Mouse (Mus musculus) monocyte, adult 5-6 weeks (primary cell): ENCODE results near the gene Hipk2. TPM values are rescaled to one million over a fixed set of nuclear protein-coding genes. Genes with fewer than 3 reads are reported as not detected.

Experiments used
- ATAC-seq: fragments of 153-309, 156-312 bp; replicated peaks from 2 replicates; pipeline ENCODE4 v1.8.0; 2017; ENCODE audit warnings: mild to moderate bottlenecking; ENCODE audit not compliant: low TSS enrichment, insufficient number of reproducible peaks, severe bottlenecking, poor library complexity, low FRiP score
- total RNA-seq: library from RNA; stranded (forward); fragments of 200-1000, 200-491, 200-594 nt; gene quantifications from 3 replicates; pipeline ENCODE4 v1.2.3, GENCODE M21; 2017

The Hipk2 gene
- total RNA-seq, 1 experiment from 2014 or later = 12.4 TPM

- ATAC-seq = no peak
These were observed 99.9 kb downstream of the Hipk2 start for GRCm38 (mm10) chr6:38776000-38776584.

- ATAC-seq = no peak
These were observed 103.0 kb downstream of the Hipk2 start for GRCm38 (mm10) chr6:38772836-38773518.

GRCm38 (mm10) chr6:38771061-38771667 is 104.8 kb downstream of the Hipk2 start:
- no peak for ATAC-seq

- ATAC-seq = no peak
These were observed 106.3 kb downstream of the Hipk2 start for GRCm38 (mm10) chr6:38769627-38770026.

- no peak for ATAC-seq
These were observed 113.2 kb downstream of the Hipk2 start for GRCm38 (mm10) chr6:38762588-38763265.

- no peak for ATAC-seq
These were observed 114.0 kb downstream of the Hipk2 start for GRCm38 (mm10) chr6:38762006-38762405.

GRCm38 (mm10) chr6:38760911-38761706 is 114.9 kb downstream of the Hipk2 start:
- ATAC-seq = no peak

GRCm38 (mm10) chr6:38759922-38760620 is 115.9 kb downstream of the Hipk2 start:
- no peak for ATAC-seq

GRCm38 (mm10) chr6:38759186-38759585 is 116.8 kb downstream of the Hipk2 start:
- ATAC-seq = no peak

- ATAC-seq = no peak
These were observed 118.4 kb downstream of the Hipk2 start for GRCm38 (mm10) chr6:38757597-38757996.

GRCm38 (mm10) chr6:38756968-38757367 is 119.0 kb downstream of the Hipk2 start:
- no peak for ATAC-seq

- ATAC-seq = no peak
These were observed 120.0 kb downstream of the Hipk2 start for GRCm38 (mm10) chr6:38755961-38756360.

GRCm38 (mm10) chr6:38755188-38755587 is 120.8 kb downstream of the Hipk2 start:
- ATAC-seq = no peak

- no peak for ATAC-seq
These were observed 122.2 kb downstream of the Hipk2 start for GRCm38 (mm10) chr6:38753729-38754128.

- no peak for ATAC-seq
These were observed 122.9 kb downstream of the Hipk2 start for GRCm38 (mm10) chr6:38753025-38753424.

- no peak for ATAC-seq
These were observed 123.5 kb downstream of the Hipk2 start for GRCm38 (mm10) chr6:38752495-38752894.

GRCm38 (mm10) chr6:38748037-38748436 is 127.9 kb downstream of the Hipk2 start:
- ATAC-seq = no peak

- ATAC-seq = no peak
These were observed 132.6 kb downstream of the Hipk2 start for GRCm38 (mm10) chr6:38743351-38743750.
